Mouse (Mus musculus): ENCODE measurements at regions not wholly inside any gene's neighbourhood (a gene's known extent, or its start where the extent isn't known, plus 50 kb on each side); places are given as distances from the start of the nearest gene placed in this dataset.
A peak's percentile ranks its signal among the peaks of the same experiment; 100 is the strongest.

DNA sequence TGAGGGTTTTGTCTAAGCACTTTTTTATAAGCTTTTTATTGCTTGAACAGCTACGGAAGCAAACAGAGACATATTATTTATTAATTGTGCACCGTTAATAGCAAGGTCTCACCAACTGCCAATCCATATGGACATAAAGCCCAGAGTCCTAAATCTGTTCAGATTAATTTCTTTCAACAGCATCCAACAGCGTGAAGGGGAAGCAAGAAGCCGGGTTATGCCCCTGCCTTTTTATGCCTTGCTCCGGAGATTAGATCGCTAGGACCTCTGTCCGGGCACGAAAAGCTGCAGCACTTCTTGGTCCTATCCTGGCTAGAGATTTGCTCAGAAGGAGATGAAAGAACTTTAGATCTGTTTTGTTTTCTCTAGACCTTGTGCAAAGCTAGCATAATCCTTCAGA lies 289.6 kb upstream of the Epha7 start:
- H3K27ac ChIP-seq: no peak overlapping the region
- no peak overlapping the region for H3K4me3 ChIP-seq
- no peaks in the 10 kb centered on the region for H3K4me1 ChIP-seq
- WGBS: 75% methylated on average over 8 of the region's 8 CpGs
- H3K27me3 ChIP-seq: no peaks in the 10 kb centered on the region
- H3K9ac ChIP-seq: no peak overlapping the region
- H3K36me3 ChIP-seq: no peaks in the 10 kb centered on the region
- no peaks in the 10 kb centered on the region for H3K9me3 ChIP-seq
- H3K4me2 ChIP-seq (replicated peaks): no peak overlapping the region
- no peak for ATAC-seq (ENCODE audit: insufficient number of reproducible peaks, insufficient read depth, low FRiP score, low TSS enrichment)

DNA sequence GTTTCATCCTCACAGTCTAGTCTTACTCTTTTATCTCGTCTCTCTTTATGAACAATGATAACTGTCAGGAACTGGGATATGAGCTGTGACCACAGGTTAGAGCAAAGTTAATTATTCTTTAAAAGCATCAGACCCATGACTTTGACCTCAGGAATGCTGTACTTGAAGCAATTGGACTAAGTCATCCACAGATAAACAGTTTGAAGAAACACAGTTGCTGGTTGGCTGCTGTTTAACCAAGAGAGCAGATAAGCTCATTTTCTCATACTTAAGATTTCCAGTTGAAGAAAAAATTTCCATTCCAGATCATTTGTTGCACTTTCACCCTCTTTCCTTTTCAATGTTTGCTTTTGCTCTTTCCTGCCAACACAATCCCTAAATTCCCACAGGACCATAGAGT lies 270.7 kb upstream of the Epha7 start:
- ATAC-seq (ENCODE audit: insufficient number of reproducible peaks, insufficient read depth, low FRiP score, low TSS enrichment): no peak

DNA sequence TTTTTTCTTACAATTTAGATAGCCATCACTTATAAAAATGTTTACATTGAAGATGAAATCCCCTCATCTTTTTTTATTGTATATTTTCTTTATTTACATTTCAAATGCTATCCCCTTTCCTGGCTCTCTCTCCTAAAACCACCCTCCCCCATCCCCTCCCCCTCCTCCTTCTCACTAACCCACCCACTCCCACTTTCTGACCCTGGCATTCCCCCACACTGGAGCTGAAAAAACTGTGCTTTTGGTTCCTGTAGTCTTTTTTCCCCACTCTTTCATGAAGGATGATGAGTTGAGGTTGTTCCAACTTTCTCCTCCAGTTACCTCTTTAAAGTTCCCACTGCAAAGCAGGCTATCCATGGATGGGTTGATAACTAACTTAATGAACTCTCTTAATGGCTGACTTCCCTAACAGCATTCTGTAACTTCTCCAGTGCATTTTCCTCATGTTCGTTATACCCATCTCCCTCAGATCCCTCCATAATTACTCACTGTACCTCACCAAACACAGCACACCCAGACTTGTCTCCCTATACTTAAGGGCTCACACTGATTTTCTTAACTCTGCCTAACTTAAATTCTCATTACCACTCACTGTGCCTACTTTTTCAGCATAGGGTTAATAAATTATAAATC lies 270.1 kb upstream of the Epha7 start:
- ATAC-seq (ENCODE audit: insufficient number of reproducible peaks, insufficient read depth, low FRiP score, low TSS enrichment): no peak
- Histone ChIP-seq H3K9me3 (no peaks in the 10 kb centered on the region), H3K27ac (no peak overlapping the region), H3K4me3 (no peak overlapping the region), H3K9ac (no peak overlapping the region), H3K36me3 (no peaks in the 10 kb centered on the region), H3K4me2 (replicated peaks) (no peak overlapping the region), H3K4me1 (no peaks in the 10 kb centered on the region), H3K27me3 (no peaks in the 10 kb centered on the region)
- WGBS: 53% methylated on average over 1 of the region's 1 CpGs

More for the DNA sequence above, 270.7 kb upstream of the Epha7 start:
- Histone ChIP-seq H3K4me1 (no peaks in the 10 kb centered on the region), H3K4me2 (replicated peaks) (no peak overlapping the region), H3K36me3 (no peaks in the 10 kb centered on the region), H3K27ac (no peak overlapping the region), H3K27me3 (no peaks in the 10 kb centered on the region), H3K9ac (no peak overlapping the region), H3K9me3 (no peaks in the 10 kb centered on the region), H3K4me3 (no peak overlapping the region)
- WGBS: 47% methylated on average over 1 of the region's 1 CpGs

DNA sequence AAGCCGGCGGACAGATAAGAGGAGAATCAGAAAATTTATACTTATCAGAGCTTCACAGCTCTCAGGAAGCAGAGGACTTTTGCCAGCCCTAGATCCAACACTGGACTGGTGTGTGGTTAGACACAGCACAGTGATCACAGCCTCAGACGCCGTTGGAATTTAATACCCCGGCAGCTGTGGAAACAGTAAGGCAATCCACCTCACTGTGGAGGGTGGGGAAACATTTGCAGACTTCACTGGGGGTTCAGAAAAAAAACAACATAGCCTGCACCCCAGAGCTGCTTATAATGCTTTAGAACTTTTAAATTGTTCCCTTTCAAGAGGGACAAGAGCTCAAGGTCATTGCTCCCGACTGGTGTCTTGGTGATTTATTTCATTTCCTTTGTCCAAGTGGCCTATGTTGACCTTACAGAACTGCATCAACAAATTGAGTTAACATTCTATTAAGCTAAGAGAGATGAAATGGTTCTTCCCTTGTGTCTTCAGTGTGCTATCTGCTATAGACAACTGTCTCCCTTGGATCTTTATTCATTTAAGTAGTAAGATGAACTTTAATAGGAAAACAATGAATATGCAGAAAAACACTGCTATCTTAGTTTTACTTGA lies 264.6 kb upstream of the Epha7 start:
- Histone ChIP-seq H3K27ac (no peak overlapping the region), H3K4me3 (no peak overlapping the region), H3K4me2 (replicated peaks) (no peak overlapping the region), H3K9ac (no peak overlapping the region), H3K36me3 (no peaks in the 10 kb centered on the region), H3K27me3 (no peaks in the 10 kb centered on the region), H3K4me1 (peaks cover 4% of the 10 kb centered on the region; the same call in 1 of the 2 replicates), H3K9me3 (no peaks in the 10 kb centered on the region)
- ATAC-seq (ENCODE audit: insufficient number of reproducible peaks, insufficient read depth, low FRiP score, low TSS enrichment): peak; percentile 64; the same call in 1 of the 2 replicates
- 39% methylated on average over 6 of the region's 6 CpGs for WGBS

DNA sequence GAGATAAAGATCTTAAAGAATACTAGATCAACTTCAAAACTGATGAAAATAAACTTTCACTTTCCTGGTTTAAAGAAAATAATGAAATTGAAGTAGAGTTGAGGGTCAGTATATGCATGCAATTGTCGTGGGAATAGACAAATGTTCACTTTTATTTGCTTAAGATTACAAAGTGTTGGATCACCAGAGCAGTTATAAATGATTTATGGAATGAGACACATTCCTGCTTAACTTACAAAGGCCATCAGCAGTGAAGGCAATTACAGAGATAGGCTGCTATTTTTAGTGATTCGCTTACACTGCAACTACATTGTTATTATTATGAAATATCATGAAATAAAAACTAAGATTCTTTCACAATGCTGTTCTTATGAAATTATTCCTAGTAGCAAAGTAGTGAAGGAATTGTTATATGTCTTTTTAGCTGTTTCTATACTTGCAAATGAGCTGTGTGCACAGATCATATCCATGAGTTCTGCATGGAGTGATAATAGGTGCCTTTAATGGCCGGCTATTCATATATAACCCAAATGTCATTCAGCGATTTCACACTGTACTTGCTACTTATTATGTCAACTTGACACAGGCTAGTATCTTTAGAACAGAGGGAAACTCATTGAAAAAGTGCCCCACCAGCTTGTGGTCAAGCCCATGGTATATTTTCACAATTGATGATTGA lies 241.7 kb upstream of the Epha7 start:
- WGBS: 80% methylated on average over 4 of the region's 4 CpGs

DNA sequence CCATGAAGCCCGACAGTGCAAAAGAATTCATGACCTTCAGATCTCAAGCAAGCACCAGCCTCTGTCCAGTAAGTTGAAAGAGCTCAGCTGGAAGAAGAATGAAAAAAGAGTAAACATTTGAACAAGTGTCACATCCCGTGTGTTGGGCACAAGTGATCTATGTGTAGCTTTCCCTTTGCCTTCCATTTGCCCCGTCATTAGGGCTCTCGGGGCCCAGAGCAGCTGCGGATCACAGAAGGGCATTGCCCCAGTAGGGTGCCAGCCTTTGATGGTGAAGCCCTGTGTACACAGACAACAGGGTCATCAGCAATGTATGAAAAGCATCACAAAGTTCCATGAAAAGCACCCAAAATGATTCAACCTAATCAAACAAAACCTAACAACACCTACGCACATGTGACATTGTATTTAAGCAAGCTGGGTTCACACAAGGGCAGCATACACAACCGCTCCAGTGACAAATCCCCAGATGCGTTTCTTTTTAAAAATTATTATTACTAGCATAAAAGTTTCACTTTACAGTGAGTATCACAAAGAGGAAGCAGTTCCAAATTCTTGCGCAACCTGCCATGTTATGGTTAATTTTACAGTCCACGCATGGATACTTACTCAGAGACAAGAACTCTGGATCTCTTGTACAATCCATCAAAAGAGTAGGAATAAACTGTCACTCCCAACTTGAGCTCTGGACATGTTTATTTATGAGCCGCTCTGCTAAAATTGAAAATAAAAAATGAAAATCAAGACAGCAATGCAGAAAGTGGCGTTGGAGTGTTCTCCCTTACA lies 224.0 kb upstream of the Epha7 start:
- no peak overlapping the region for H3K27ac ChIP-seq
- H3K9me3 ChIP-seq: no peaks in the 10 kb centered on the region
- H3K36me3 ChIP-seq: no peaks in the 10 kb centered on the region
- no peaks in the 10 kb centered on the region for H3K4me1 ChIP-seq
- ATAC-seq (ENCODE audit: insufficient number of reproducible peaks, insufficient read depth, low FRiP score, low TSS enrichment): no peak
- H3K9ac ChIP-seq: no peak overlapping the region
- H3K27me3 ChIP-seq: no peaks in the 10 kb centered on the region
- H3K4me2 ChIP-seq (replicated peaks): no peak overlapping the region
- no peak overlapping the region for H3K4me3 ChIP-seq
- 83% methylated on average over 12 of the region's 12 CpGs for WGBS

More for the DNA sequence above, 241.7 kb upstream of the Epha7 start:
- Histone ChIP-seq H3K4me3 (no peak overlapping the region), H3K4me1 (no peaks in the 10 kb centered on the region), H3K9me3 (no peaks in the 10 kb centered on the region), H3K36me3 (no peaks in the 10 kb centered on the region), H3K9ac (no peak overlapping the region), H3K4me2 (replicated peaks) (no peak overlapping the region), H3K27me3 (no peaks in the 10 kb centered on the region), H3K27ac (no peak overlapping the region)
- no peak for ATAC-seq (ENCODE audit: insufficient number of reproducible peaks, insufficient read depth, low FRiP score, low TSS enrichment)
